Mouse (Mus musculus) lung, postnatal 10 days (tissue): ENCODE results near the gene Dnajc9.

ENCODE experiments used
- DNase-seq: peaks from one replicate; pipeline ENCODE4 v3.0.0; 2021

Gene Dnajc9

GRCm38 (mm10) chr14:20388441-20389129 lies at the start of gene Dnajc9:
TSS of gene Dnajc9 (minus strand) at chr14:20388910.
- DNase-seq = peak; percentile 98

- no peak for DNase-seq
Observed at GRCm38 (mm10) chr14:20436976-20437375, 48.3 kb upstream of the Dnajc9 start.

DNA sequence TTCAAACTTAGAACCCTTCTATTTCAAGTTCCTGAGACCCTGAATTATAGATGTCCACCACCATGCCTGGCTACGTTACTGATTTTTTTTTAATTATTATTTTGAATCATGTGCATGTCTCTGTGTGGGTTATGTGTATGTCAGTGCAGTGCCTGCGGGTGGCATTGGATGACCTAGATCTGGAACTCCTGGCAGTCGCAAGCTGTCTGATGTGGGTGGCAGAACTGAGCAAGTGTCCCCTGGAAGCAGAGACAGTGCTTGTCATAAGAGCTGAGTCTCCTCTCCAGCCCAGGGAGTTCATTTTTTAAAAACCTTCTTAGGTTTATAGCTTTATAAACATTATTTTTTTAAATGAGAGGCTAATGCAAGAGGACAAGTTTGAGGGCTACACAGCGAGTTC lies 43.7 kb upstream of the Dnajc9 start:
- no peak for DNase-seq

DNA sequence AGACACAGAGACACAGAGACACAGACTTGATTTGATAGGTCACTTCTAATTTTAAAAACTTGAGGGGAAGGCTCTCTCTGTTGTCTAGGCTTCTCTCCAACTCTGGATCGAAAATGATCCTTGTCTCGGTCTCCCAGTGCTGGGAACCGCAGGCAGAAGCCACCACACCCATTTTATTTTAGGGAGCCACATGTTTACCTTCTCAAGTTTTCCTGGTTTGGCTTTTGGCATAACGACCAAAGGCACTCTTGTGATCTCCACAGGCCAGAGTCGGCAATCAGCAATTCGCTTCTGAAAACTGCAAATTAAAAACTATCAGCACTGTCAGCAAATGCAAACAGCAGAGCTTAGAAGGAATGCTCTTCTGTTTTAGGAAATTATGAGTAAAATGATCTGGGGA lies 43.0 kb upstream of the Dnajc9 start:
- DNase-seq = no peak

DNA sequence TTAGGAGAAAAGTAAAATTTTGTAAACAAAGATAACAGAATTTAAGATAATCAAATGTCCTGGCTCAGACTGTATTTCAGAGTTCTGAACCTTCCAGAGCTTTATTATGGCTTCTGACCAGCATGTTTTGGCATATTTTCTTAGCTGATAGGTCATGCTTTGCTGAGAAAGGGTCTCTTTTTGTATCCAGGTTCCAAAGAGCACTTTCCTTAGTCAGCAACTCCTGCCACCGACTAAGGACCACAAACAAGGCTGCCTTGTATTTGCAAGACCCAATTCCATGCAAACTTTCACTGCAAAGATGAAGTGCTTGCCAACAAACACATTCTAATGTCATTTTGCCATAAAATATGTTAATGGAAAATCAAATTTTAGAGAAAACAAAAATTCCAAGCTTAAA lies 41.1 kb upstream of the Dnajc9 start:
- no peak for DNase-seq

GRCm38 (mm10) chr14:20428593-20428992 lies 39.9 kb upstream of the Dnajc9 start:
- no peak for DNase-seq

DNA sequence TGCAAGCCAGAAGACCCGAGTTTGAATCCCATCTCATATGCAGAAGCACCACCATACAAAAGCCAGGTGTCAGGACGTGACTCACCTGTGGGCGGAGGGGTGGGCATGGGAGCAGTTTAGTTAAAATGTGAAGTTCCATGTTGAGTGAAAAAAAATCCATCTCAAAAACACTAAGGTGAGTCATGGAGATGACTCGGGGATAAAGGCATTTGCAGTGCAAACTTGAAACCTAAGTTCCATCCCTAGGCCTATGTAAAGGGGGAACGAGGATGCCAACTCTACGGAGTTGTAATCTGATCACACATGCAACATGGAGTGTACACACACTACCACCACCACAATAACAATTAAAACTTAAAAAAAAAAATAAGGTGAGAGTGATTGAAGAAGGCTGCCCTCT lies 34.3 kb upstream of the Dnajc9 start:
- DNase-seq = no peak

DNA sequence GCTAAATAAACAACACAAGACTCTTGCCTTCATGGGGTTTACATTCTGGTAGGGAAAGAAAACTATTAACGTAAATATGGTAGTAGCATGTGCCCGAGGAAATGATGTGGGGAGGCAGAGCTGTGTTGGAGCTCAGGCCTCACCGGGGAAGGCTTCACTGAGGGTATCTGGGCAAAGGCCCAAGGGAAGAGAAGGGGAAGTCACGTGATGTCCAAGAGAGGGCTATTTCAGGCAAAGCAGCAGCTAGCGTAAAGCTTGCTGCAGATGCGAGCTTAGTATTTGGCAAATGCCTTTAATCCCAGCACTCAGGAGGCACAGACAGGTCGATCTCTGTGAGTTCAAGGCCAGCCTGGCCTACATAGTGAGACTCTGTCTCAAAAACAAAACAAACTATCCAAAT lies 33.5 kb upstream of the Dnajc9 start:
- DNase-seq = peak; percentile 29

DNA sequence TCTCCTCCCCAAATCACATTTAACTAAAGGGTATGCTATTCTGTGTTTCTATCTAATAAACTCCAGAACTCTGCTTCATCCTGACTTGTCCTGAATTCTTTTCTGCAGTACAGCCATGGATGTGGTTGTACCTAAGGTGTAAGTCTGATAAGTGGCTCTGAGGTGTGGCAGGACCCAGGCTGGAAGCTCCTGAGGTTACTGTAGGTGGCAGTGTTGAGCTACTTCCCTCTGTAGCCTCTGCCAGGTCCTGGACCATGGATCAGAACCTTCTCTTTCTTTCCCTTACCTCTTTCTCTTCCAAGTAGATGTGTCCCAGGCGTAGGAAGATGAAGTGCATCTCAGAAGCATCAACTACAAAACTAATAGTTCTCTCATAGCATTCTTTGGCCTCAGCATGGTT lies 11.4 kb upstream of the Dnajc9 start:
- DNase-seq = peak; percentile 53

- DNase-seq = peak; percentile 61
Observed at GRCm38 (mm10) chr14:20398864-20399263, 10.2 kb upstream of the Dnajc9 start.

DNA sequence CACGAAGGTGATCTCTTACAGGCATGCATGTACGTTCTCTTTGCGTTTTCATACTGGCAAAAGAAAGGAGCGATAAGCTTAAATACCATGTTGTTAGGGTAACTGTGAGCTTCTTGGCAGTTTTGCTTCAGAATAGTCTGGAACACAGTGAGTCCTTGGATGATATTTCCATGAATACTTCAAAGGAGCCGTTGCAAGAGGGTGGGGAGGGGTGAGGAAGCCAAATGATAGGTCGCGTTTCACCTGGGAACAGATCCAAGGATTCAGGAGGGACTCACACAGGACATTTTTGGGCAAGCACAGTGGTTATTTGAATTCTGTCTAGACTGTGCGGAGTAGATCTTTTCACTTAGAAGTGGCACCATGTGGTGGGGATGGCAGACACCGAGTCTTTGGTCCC lies 8.5 kb upstream of the Dnajc9 start:
- DNase-seq = no peak

- peak; percentile 98 for DNase-seq
Observed at GRCm38 (mm10) chr14:20393205-20393913, 4.6 kb upstream of the Dnajc9 start, which contains the start of gene Mrps16. TSS of gene Mrps16 (minus strand) at chr14:20393634.

DNA sequence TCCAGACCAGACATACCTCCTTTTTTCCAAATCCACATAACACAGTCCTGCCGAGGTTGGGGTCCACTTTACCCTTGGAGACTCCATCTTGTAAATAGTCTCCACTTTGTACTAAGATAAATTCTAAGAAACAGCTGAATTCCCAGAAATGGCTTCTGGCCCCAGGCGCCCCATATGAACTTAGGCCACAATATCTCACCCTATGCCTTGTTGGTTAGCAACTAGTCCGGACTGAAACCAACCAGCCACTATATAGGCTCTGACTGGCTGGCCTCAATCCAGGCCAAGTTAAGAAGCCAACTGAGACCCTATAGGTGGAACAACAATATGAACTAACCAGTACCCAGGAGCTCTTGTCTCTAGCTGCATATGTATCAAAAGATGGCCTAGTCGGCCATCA lies 3.6 kb upstream of the Dnajc9 start:
- DNase-seq = no peak

- DNase-seq = no peak
Observed at GRCm38 (mm10) chr14:20389446-20390079, 853 bp upstream of the Dnajc9 start.

GRCm38 (mm10) chr14:20379753-20380430 lies 8.8 kb downstream of the Dnajc9 start:
- no peak for DNase-seq

DNA sequence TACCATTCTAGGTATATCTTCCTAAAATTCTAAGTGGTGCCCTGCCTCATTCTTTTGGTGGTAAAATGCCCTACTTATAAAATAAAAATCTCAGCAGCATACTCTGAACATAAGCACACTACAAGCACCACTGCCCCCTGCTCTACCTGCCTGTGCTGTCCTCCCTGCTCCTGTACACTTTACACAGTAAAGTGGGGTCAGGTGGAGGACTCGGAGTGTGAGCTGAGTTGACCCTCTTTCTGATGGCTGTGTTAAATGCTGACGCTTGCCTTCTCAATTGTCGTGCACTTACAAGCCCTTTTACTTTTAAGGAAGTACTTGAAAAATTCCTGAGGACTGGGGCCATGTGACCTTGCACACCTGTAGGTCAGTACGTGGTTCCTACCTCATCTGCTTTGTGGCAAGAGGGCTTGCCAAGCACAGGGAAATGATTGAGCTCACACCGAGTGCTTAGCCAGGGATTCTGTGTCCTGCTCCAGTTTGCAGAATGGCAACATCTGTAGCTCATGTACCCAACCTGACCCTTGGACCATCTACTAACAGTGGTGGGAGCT lies 9.5 kb downstream of the Dnajc9 start:
- peak; percentile 32 for DNase-seq

- DNase-seq = peak; percentile 69
Observed at GRCm38 (mm10) chr14:20378313-20379061, 10.2 kb downstream of the Dnajc9 start.

- DNase-seq = peak; percentile 28
Observed at GRCm38 (mm10) chr14:20377112-20377521, 11.6 kb downstream of the Dnajc9 start.

GRCm38 (mm10) chr14:20371854-20372253 lies 16.9 kb downstream of the Dnajc9 start:
- DNase-seq = no peak

- DNase-seq = no peak
Observed at GRCm38 (mm10) chr14:20370798-20371197, 17.9 kb downstream of the Dnajc9 start.

GRCm38 (mm10) chr14:20368271-20368670 lies 20.4 kb downstream of the Dnajc9 start:
- DNase-seq = no peak

DNA sequence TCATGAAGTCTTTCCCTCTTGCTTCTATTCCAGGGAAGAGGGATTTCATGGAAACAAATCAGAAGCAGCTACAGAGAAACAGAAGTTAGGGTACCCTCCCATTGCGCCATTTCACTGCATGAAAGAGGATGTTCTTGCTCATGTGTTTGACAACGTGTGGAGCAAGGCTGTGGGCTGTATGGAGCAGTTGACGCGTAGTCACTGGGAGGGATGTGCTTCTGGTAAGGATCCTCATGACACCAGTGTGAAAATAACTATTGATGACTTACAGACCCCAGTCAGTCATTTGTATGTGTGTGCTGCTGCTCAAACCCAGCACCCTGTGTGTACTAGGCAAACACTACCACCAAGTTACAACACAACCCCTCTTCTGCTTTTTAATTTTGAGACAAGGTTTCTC lies 25.5 kb downstream of the Dnajc9 start:
- no peak for DNase-seq
